Mouse (Mus musculus): Measurements from ENCODE around the gene Gm36210. TPM values are rescaled to one million over a fixed set of nuclear protein-coding genes. Genes with fewer than 3 reads are reported as not detected.

Gm36210 gene
- total RNA-seq, 2 experiments from 2014 or later: not detected

DNA sequence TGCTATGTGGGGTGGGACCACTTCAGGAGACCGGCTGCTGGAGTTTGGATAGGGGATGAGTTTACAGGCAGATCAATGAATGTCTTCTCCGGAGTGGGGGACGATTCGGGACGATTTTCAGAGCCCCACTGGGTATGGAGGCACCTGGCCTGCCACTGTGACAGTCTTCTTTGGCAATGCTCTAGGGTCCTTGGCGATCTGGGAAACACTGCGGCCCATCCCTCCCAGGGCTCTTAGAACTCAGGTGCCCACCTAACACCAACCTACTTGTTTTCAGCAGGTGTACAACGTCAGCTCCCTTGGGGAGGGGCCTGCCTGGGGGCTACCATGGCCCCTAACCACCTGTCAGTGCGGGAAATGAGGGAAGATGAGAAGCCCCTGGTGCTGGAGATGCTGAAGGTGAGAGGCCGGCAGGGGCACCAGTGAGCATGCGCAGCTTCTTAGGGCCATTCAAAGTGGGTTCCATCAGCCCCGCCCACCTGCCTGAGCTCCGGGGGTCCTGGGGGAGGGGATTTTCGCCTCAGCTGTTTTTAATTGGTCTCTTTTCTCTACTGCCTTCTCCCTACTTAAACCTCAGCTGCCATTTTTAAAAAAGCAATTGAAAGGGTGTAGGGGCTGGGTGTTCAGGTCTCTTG is 16.7 kb upstream of the Gm36210 start:
- no peak for DNase-seq

DNA sequence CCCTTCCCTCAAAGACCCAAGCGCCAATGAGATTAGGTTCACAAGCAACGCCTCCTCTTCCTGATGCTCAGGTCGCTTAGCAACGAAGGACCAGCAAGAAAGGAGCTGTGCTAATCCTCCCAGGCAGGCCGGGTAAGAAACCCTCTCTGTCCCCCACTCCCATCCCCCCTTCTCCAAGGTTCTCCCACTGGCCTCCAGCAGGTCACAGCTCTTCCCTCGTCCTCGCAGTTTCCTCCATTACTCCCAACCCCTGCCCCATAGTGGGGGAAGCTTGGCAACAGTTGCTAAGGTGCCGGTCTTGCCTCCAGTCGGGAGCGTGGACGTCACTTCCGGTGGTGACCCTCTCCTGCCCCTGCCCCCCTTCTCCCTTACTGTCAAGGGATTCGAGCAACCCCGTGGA is 16.2 kb upstream of the Gm36210 start:
- DNase-seq: peak; percentile 79

DNA sequence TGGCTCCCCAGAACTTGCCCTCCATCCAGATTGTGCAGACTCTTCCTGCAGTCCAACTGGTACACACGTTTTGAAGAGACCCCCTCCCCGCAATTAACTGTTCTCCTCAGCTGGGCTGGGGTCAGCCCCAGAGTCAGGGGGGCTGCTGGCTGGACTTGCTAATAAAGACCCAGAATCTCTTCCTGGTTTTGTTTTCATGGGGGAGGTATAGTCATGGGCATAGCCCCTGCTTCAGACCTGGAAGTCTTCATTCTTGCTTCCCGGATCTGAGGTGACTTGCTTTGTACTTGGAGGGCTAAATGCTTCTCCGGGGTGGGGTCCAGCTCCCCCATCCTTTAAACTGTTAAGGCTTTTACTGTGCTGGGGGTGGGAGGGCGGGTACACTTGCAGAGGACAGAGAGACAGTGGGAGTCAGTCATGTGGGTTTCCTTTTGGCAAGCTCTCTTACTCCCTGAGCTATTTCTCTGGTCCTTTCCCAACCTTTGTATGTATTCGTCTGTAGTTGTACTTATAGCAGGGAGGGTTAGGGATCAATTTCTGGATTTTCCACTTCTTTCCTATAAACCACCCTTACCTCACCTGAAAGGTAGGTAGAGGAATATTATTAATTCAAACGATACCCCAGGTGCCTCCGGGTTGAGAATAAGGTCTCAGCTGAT is 15.6 kb upstream of the Gm36210 start, which contains the start of gene Nat14:
Gene Nat14 (plus strand): TSS at position 205 of the 659 bp plus-strand sequence.
- DNase-seq: no peak

DNA sequence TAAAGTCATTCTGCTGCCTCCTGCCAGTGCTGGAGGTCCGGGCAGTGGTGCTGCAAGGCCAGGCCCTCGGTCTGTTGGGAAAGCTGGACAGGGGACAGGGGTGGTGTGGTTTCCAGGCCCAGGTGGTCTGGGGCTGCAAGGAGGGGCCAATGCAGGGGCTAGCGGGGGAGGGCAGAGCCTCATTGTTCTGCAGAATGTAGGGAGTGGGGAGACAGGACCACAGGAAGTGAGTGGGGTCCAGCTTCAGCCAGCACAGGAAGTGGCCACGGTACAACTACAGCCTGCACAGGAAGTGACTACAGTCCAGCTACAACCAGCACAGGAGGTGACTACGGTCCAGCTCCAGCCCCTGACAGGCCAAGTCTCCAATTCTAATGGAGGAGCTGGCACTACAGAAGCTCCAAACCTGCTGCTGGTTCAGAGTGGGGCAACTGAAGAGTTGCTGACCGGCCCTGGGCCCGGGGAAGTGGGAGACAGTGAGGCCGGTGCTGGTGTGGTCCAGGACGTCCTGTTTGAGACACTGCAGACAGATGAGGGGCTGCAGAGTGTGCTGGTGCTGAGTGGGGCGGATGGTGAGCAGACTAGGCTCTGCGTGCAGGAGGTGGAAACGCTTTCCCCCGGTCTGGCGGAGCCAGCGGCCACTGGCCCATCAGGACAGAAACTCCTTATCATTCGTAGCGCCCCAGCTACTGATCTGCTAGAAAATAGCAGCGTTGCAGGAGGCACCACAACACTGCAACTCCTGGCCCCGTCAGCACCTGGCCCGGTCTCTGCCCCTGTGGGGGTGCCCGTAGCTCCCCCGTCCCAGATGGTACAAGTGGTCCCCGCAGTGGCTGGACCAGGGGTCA is 14.9 kb upstream of the Gm36210 start:
- no peak for DNase-seq

DNA sequence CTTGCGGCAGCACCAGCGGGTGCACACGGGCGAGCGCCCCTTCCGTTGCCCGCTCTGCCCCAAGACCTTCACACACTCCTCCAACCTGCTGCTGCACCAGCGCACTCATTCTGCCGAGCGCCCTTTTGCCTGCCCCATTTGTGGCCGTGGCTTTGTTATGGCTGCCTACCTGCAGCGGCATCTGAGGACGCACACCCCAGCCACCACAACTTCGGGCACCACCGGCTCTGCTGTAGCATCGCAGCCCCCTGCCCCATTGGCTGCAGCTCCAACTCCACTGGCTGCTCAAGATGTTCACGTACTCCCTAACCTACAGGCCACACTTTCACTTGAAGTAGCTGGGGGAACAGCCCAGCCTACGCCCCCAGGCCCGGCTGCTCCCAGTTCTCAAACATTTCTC is 14.2 kb upstream of the Gm36210 start:
- peak; percentile 7 for DNase-seq

DNA sequence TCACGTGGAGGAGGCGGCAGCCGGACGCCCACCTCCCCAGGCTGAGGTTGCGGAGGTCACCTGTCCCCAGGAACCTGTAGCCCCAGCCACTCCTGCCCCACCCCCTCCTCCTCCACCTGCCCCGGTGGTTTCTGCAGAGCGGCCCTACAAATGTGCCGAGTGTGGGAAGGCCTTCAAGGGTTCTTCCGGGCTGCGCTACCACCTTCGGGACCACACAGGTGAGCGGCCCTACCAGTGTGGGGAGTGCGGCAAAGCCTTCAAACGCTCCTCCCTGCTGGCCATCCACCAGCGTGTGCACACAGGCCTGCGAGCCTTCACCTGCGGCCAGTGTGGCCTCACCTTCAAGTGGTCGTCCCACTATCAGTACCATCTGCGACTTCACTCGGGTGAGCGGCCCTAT is 13.7 kb upstream of the Gm36210 start:
- peak; percentile 6 for DNase-seq

DNA sequence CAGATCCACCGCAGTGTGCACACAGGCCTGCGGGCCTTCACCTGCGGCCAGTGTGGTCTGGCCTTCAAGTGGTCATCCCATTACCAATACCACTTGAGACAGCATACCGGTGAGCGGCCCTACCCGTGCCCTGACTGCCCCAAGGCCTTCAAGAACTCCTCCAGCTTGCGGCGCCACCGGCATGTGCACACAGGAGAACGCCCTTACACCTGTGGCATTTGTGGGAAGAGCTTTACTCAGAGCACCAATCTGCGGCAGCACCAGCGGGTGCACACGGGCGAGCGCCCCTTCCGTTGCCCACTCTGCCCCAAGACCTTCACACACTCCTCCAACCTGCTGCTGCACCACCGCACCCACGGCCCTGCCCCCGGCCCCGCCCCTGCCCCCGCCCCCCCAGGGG is 12.8 kb upstream of the Gm36210 start:
- DNase-seq: peak; percentile 2

DNA sequence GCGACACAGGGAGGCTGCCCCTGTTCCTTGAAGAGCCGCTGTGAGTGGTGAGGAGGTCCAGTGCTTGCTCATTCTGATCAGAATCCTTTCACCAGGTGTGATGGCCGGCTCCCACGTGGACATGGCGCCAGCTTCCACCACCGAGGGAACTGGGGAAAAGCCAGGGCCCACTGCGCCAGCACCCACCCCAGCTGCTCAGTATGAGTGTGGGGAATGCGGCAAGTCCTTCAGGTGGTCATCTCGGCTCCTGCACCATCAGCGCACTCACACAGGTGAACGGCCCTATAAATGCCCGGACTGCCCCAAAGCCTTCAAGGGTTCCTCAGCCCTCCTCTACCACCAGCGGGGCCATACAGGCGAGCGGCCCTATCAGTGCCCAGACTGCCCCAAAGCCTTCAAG is 12.4 kb upstream of the Gm36210 start:
- peak; percentile 0 for DNase-seq

DNA sequence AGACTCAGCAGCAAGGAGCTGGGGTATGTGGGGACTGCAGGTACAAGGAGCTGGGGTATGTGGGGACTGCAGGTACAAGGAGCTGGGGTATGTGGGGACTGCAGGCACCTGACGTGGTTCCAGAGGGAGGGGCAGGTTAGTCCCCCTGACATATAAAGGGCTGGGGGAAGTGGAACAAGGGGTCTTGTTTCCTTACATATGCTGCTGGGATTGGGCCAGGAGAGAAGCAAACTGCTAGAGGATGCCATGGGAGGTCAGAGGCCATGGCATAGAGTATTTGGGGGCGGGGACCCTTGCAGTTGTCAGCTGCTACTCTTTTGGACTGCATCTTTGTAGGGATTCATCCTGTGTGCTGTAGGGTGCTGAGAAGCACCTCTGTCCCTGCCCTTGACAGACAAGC is 11.2 kb upstream of the Gm36210 start:
- DNase-seq: no peak

DNA sequence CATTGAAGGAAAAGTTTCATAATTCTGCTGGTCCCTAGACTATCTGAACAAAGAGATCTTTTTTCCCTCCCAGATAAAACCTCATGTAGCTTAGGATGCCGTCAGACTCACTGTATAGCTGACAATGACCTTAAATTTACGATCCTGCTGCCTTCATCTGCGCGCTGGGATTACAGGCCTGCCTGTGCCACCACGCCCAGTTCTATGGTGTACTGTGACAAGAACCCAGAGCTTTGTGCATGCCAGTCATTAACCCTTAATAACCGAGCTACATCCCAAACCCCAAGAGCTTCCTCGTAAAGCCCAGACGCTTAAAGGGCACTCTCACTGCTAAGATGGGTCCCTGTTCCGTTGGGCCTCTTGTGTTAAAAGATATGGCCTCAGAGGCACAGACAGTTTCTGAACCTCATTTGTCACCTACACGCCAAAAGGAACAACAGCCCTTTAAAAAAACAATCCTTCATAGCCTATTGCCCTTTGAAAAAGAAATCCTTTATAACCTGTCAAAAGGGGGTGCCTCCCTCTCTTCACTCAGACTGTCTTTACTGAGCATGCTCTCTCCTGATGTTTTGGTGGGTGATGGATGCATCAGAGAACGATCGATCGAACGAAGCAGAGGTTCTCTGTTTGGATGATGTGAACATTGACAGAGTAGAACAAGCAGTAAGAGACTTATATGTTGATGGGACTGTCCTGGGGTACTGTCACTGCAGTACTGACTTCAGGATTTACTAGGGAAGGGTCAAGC is 9.5 kb upstream of the Gm36210 start:
- no peak for DNase-seq

DNA sequence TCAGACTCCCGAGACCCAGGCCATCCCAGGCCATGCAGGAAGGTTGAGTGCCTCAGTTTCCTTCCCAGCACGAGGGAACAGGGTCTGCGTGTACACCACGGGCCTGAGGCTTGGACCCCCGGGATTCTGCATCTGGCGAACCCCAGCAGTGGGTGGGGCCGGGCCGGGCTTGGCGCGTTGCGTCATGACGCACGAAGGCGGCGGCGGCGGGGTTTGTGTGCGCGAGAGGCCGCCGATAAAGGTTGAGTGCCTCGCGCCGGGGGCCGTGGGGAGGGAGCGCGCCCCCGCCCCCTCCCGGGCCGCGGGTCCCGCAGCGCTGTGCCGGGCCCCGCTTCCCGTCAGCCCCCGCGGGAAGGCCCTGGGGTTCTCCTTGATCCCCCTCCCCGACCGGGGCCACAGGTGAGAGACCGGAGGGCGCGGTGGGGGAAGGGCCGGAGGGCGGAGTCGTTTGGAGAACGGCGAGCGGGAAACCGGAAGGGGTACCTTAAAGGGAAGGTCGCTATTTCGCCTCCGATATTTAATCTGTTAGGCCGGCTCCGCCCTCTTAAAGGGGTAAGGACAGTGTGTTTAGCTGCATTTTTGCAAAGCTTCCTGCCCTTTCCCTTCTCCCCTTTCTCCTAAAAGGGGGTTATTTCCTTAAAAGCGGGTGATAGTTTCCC is 8.8 kb upstream of the Gm36210 start, which contains the start of gene Zfp628:
Gene Zfp628 (plus strand): TSS at position 211 of the 659 bp plus-strand sequence.
- peak; percentile 96 for DNase-seq

DNA sequence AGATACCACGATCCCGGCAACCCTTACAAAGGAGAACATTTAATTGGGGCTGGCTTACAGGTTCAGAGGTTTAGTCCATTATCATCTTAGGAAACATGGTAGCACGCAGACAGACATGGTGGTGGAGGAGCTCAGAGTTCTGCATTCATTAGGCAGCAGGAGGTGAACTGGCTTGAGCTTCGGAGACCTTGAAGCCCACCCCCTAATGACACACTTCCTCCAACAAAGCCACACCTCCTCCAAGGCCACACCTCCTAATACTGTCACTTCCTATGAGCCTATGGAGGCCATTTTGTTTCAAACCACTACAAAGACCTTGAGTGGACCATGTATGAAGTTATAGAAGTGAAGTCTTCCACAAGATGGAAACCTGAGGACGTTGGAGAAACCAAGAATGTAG is 5.9 kb upstream of the Gm36210 start:
- DNase-seq: no peak

DNA sequence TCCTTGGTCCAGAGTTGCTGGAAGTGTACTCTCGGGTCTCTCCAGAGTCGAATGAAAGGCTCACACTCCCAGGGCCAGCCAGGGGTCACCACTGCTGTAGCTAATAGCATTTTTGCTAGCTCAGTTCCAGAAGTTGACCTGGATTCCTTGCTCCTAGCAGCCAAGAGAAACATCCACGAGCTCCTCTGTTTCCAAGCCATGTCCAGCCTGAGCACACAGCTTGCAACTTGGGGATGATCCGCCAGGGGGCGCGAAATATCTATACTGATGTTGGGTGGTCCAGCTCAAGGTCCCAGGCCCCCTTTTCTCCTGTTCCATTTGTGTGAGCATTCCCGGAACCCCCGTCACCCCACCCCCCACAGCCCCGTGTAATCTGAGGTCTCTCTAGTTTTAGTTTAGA is 5.2 kb upstream of the Gm36210 start:
- DNase-seq: peak; percentile 73

DNA sequence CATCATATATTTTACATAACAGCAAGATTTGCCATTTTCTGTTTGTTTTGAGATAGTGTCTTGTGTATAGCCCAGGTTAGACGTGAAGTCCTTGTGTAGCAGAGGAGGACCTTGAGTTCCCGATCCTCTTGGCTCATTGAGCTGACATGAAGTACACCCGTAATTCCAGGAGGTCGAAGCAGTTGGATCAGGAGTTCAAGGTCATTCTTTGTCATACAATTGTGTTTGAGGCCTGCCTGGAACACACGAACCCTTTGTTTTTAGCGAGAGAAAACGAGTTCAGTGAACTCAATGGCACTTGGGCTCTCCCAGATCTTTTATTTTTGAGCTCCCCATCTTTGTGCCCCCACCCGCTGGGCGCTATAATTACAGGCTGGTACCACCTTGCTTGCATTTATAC is 3.9 kb downstream of the Gm36210 start:
- no peak for DNase-seq

DNA sequence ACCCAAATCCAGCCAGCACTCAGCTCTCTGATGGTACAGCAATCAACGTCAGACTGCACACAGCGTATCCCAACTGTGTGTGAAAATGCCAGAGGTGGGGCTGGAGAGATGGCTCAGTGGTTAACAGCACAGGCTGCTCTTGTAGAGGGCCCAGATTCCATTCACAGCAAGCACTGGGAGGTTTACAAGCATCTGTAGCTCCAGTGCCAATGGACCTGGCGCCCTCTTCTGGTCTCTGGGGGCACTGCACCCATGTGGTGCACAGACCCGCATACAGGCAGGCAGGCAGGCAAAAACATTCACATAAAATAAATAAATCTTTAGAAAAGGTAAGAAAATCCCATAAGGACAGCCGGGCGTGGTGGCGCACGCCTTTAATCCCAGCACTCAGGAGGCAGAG is 5.1 kb downstream of the Gm36210 start:
- peak; percentile 56 for DNase-seq

DNA sequence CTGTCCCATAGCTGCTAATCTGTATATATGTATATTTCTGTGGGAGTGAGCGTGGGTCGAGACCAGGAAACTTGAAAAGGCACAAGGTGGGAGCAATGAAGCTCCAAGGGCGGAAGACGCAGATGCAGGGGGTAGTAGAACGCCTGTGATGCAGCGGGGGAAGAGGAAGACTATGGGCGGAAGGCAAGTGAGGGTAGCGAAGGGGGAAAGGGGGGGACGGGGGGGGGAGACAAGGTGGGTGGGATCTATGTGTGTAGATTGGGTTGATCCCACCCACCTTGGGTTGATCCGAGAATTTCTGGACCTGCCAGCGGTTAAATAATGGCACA is 5.8 kb downstream of the Gm36210 start:
- DNase-seq: no peak

DNA sequence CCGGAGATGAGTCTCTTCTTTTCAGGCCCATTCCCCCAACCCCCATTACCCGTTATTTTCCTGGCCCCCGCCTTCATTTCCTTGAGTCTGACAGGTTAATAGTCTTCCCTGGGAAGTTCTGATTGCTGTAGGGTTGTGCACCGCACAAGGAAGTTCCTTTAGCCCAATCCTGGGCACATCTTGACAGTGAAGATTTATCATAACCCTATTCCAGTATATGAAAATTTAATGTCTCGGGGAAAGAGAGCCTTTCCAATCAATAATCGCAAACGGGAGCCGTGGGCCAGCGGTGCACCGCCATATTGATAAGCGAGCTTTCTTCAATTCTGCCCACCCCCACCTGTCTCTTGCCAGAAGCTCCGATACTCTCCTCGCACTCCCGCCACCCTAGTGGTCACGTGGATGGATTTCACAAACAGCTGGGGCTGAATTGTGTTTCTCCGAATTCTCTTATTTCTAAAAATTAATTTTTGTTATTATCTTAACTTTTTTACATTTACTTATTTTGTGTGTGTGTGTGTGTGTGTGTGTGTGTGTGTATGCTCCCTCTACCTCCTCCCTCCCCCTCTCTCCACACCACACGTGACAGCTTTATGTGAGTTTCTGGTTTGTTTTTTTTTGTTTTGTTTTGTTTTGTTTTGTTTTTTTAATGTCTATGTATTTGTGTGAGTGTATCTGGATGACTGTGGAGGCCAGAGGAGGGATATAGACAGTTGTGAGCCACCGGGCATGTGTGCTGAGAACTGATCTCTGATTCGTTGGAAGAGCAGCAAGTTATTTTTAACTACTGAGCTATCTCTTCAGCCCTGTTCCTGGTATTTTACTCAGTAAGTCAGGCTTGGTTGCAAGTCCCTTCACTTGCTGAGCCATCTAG is 6.4 kb downstream of the Gm36210 start:
- DNase-seq: peak; percentile 52

DNA sequence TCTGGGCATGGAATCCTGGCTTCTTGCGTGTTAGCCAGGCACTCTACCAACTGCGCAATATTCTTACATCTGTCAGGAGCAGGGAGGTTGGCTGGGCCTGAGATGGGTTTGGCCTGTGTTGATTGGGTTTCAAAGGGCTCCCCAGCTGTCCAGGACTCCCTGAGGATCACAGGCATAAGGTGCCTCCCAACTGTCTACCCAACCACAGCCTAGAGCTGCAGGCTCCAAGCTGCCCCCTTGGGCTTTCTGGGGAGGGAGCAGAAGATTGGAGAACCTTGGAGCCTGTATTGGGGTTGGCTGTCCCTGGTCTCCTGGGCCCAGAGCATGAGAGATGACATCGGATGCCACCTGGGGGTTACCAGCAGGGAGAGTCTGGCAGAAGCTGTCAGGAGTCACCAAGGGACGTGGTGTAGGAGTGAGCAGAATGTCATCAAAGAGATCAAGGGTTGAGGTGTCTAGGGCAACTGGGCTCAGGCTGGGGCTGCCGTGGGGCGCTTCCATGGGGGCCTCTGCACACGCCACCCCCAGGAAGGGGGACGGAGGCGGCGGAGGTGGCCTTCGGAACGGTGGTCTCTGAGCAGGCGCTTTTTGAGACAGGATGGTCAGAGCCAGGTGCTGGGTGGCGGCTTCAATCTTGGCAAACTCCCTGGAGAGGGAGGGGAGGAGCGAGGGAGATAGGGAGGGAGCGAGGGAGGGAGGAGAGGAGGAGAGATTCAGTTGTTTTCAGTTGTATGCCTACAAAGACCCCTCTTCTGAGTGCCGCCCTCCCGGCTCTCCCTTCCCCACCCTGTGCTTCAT is 7.3 kb downstream of the Gm36210 start:
- DNase-seq: peak; percentile 52

DNA sequence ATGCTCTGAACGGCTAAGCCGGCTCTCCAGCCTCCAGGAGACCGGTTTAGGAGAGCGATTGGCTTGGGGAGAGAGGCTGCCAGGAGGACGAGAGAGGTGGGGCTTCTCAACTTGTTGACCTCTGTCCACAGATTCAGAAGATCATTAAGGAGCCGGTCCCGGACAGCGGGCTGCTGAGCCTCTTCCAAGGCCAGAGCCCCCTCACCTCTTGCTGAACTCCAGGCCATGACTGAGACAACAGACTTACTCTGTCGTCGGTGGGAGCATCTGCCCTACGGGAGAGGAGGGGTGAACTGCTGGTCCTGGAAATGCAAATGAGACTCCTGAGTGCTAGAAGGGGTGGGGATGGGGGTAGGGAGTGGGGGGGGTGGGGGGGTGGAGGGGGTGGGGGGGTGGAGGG is 11.1 kb downstream of the Gm36210 start:
- no peak for DNase-seq

DNA sequence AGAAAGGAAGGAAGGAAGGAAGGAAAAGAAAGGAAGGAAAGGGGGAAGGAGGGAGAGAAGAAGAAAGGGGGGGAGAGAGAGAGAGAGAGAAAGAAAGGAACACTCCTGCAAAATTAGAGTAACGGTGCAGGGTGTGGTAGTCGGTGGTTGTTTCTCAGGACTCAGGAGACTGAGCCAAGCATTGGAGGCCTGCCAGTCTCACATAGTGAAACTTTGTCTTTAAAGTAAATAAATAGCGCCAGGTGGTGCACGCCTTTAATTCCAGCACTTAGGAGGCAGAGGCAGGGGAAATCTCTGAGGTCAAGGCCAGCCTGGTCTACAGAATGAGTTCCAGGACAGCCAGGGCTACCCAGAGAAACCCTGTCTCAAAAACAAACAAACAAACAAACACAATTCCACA is 19.6 kb downstream of the Gm36210 start:
- DNase-seq: peak; percentile 54
